Mouse (Mus musculus): ENCODE data around the gene Wnt6. TPM values are rescaled to one million over a fixed set of nuclear protein-coding genes. Genes with fewer than 3 reads are reported as not detected.

Wnt6 gene
- polyA plus RNA-seq, 1 experiment from 2014 or later: 0.13 TPM

DNA sequence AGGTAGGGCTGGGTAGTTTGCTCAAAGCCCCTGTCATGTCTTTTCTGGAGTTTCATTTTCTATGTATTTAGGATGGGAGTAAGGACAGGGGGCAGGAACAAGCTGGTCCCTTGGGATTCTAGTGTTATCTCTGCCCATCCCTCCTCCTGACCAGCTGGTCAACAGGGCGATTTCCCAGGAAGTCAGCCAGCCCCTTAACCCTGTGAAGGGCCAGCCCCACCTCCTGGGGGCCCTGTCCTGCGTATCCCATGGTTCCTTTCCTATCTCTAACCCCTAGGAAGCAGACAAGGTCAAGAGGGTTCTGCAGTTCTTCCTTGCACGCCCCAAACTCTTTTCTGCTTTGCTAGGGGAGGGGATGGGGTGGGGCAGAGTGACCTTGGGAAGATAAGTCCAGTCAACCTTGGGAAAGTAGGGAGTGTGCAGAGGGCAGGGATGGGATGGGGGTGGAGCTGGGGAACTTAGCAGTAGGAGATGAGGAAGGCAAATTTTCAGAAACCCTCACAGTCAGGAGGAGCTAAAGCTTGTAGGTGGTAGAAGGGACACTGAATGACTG, 7.3 kb downstream of the Wnt6 start:
- WGBS (ENCODE audit: insufficient replicate concordance): 15% methylated on average over 3 of the region's 3 CpGs
- no peak for ATAC-seq

DNA sequence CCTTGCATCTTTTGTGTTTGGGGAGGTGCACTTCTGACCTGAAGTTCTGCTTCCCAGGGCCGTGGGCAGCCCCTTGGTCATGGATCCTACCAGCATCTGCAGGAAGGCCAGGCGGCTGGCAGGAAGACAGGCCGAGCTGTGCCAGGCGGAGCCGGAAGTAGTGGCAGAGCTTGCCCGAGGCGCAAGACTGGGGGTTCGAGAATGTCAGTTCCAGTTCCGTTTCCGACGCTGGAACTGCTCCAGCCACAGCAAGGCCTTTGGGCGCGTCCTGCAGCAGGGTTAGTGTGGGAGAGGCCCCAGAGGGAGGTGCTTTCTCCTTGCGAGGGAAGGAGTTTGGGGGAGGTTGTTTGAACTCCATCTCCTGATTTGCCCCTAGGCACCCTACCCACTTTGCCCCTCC, 10.4 kb downstream of the Wnt6 start:
- ATAC-seq: no peak
- Histone ChIP-seq H3K9me3 (replicated peaks) (no peaks in the 10 kb centered on the region), H3K36me3 (no peaks in the 10 kb centered on the region), H3K4me3 (no peak overlapping the region), H3K4me2 (no peak overlapping the region), H3K4me1 (peaks cover 8% of the 10 kb centered on the region; the same call in 1 of the 2 replicates), H3K9ac (no peak overlapping the region), H3K27ac (no peak overlapping the region), H3K27me3 (replicated peaks) (peaks cover 94% of the 10 kb centered on the region)
- 10% methylated on average over 14 of the region's 14 CpGs for WGBS (ENCODE audit: insufficient replicate concordance)

More for the DNA sequence above, 7.3 kb downstream of the Wnt6 start:
- Histone ChIP-seq H3K4me1 (peaks cover 3% of the 10 kb centered on the region; the same call in 1 of the 2 replicates), H3K9ac (no peak overlapping the region), H3K27ac (no peak overlapping the region), H3K4me2 (no peak overlapping the region), H3K27me3 (replicated peaks) (peaks cover 96% of the 10 kb centered on the region), H3K9me3 (replicated peaks) (no peaks in the 10 kb centered on the region), H3K36me3 (no peaks in the 10 kb centered on the region), H3K4me3 (no peak overlapping the region)

DNA sequence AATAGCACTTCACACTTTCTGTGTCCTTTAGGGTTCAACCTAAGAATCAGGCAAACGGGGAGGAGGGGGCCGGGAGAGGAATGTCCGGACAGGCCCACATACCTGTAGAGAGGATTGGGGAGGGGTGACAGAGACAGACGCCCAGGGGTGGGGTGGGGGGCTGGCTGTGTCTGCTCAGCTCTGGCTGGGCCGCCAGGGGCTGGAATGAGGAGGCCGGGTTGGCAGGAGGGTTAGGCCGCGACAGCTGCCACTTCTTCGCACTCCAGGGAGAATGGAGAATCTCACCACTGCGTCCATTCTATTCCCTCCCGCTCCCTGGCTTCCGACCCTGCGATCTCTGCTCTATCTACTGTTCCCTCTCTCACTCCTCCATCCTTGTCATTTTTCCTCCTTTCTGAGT, 11.9 kb downstream of the Wnt6 start:
- Histone ChIP-seq H3K4me2 (peak overlapping the region; percentile 67; the same call in 1 of the 2 replicates), H3K4me3 (peak overlapping the region; percentile 43), H3K27me3 (replicated peaks) (peaks cover 94% of the 10 kb centered on the region), H3K4me1 (peaks cover 8% of the 10 kb centered on the region; the same call in 1 of the 2 replicates), H3K36me3 (no peaks in the 10 kb centered on the region), H3K27ac (no peak overlapping the region), H3K9me3 (replicated peaks) (no peaks in the 10 kb centered on the region), H3K9ac (no peak overlapping the region)
- WGBS (ENCODE audit: insufficient replicate concordance): 5% methylated on average over 13 of the region's 13 CpGs
- ATAC-seq: no peak

DNA sequence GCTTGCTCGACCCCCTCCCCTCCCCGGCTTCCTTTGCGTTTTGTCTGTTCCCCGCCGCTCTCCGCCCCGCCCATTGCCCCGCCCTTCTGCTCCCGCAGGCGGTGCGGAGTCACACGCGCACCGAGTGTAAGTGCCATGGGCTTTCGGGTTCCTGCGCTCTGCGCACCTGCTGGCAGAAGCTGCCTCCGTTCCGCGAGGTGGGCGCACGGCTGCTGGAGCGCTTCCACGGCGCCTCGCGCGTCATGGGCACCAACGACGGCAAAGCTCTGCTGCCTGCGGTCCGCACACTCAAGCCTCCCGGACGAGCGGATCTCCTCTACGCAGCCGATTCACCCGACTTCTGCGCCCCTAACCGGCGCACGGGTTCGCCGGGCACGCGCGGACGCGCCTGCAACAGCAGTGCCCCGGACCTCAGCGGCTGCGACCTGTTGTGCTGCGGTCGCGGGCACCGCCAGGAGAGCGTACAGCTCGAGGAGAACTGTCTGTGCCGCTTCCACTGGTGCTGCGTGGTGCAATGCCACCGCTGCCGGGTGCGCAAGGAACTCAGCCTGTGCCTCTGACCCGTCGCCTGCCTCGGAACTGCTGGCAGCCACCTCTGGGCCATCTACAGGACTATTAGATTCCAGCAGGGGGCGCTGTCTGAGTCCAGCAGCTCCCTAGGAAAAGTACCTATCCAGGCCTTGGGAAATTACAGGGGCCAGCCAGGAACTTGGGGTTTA, 12.5 kb downstream of the Wnt6 start:
- Histone ChIP-seq H3K9me3 (replicated peaks) (no peaks in the 10 kb centered on the region), H3K9ac (no peak overlapping the region), H3K27me3 (replicated peaks) (peaks cover 94% of the 10 kb centered on the region), H3K4me3 (peak overlapping the region; percentile 43), H3K4me2 (peak overlapping the region; percentile 67), H3K36me3 (no peaks in the 10 kb centered on the region), H3K27ac (no peak overlapping the region), H3K4me1 (peaks cover 8% of the 10 kb centered on the region; the same call in 1 of the 2 replicates)
- 1% methylated on average over 67 of the region's 67 CpGs for WGBS (ENCODE audit: insufficient replicate concordance)
- no peak for ATAC-seq

DNA sequence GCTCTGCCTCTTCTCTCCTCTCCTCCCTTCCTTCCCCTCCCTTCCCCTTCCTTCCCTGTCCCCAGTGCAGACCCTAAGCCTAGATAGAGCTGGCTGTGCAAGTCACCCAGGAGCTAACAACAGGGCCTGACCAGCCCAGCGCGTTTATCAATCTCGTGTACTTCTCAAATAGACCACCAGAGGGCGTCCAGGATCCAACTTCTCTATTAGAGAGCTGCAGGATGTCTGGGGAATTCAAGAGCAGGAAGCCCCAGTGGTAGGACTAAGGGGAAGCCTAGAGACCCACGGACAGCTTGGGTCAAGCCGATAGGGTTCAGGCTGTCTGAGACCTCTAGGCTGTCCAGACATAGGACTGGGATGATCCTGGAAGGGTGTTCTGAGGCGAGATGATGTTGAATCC, 16.2 kb downstream of the Wnt6 start:
- Histone ChIP-seq H3K9me3 (replicated peaks) (no peaks in the 10 kb centered on the region), H3K4me2 (no peak overlapping the region), H3K27ac (no peak overlapping the region), H3K9ac (no peak overlapping the region), H3K27me3 (replicated peaks) (peaks cover 98% of the 10 kb centered on the region), H3K4me3 (no peak overlapping the region), H3K4me1 (peaks cover 14% of the 10 kb centered on the region; the same call in 1 of the 2 replicates), H3K36me3 (no peaks in the 10 kb centered on the region)
- WGBS (ENCODE audit: insufficient replicate concordance): 6% methylated on average over 7 of the region's 7 CpGs
- no peak for ATAC-seq

DNA sequence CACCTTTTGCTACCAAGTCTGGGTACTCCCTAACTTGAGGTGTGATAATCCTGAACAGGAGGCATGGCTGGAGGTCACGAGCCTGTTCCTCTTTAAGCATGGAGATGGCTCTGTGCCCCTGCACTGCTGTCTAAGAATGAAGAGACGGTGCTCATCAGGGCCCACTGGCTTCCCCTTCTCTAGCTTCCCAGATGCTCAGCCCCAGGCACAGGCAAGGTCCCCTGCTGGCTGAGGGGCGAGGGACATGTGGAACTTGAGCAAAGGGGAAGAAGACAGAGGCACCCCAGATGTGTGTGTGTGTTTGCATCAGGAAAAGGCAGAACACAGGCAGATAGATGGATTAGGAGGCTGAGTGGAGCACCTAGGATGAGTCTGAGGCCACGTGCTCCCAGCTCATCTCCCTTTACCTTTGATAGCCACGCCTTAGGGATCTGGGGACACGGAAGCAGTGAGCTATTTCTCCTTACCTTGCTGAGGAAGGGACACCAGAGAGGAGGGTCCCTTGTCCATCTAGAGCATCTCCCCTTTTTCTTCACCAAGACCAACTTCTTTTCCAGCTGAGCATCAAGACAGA, 17.0 kb downstream of the Wnt6 start:
- no peak overlapping the region for H3K4me2 ChIP-seq
- H3K27ac ChIP-seq: no peak overlapping the region
- H3K9ac ChIP-seq: no peak overlapping the region
- peaks cover 98% of the 10 kb centered on the region for H3K27me3 ChIP-seq (replicated peaks)
- peaks cover 14% of the 10 kb centered on the region; the same call in 1 of the 2 replicates for H3K4me1 ChIP-seq
- no peaks in the 10 kb centered on the region for H3K36me3 ChIP-seq
- H3K9me3 ChIP-seq (replicated peaks): no peaks in the 10 kb centered on the region
- ATAC-seq: no peak
- 11% methylated on average over 6 of the region's 6 CpGs for WGBS (ENCODE audit: insufficient replicate concordance)
- H3K4me3 ChIP-seq: no peak overlapping the region

DNA sequence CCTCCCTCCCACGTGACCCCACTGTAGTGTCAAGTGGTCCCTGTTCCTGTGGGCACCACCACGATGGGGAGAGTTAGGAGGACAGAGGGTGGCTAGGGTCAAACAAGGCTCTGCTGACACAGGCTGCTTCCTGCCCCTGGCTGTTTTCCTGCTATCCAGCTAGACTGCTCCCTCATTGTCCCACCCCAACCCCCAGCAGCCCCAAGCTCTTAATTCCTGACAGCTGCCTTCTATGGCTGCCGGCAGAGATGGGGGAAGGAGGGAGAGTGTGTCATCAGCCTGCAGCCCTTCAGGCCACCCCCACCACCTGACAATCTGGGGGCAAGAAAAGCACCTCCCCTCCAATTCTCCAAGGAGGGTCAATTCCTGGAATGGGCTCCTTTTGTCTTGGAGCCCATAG, 18.4 kb downstream of the Wnt6 start:
- Histone ChIP-seq H3K9ac (no peak overlapping the region), H3K4me3 (no peak overlapping the region), H3K27me3 (replicated peaks) (peaks cover 98% of the 10 kb centered on the region), H3K4me1 (0 out of 2 replicates have a peak, but pooled peaks cover 11% of the 10 kb centered on the region), H3K9me3 (replicated peaks) (no peaks in the 10 kb centered on the region), H3K4me2 (no peak overlapping the region), H3K36me3 (no peaks in the 10 kb centered on the region), H3K27ac (no peak overlapping the region)
- ATAC-seq: no peak
- WGBS (ENCODE audit: insufficient replicate concordance): 2% methylated on average over 3 of the region's 3 CpGs

DNA sequence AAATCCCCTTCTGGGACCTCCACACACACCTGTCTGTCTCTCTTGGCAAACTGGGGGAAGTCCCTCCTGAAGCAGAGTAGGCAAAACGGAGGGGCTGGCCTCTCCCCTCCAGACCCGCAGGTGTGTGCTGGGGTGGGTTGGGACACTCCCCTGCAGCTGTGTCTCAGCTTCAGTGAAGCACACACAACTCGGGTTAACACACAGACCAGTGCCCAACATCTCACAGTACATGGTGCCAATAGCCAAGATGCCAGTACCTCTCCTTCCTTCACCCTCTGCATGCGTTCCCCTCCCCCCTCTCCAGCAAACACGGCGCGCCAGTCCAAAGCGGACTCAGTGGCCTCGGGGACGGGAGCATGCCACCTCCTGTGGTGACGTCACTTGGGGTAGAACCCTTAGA, 19.6 kb downstream of the Wnt6 start, which contains the start of gene Wnt10a:
Wnt10a (plus strand) TSS at position 268 of the 400 bp plus-strand sequence.
- Histone ChIP-seq H3K9me3 (replicated peaks) (no peaks in the 10 kb centered on the region), H3K9ac (no peak within 1 kb of the TSS), H3K4me2 (peak within 1 kb of the TSS; percentile 11; the same call in 1 of the 2 replicates), H3K27me3 (replicated peaks) (peaks cover 100% of the 10 kb centered on the region), H3K4me3 (peak within 1 kb of the TSS; percentile 13; the same call in 1 of the 2 replicates), H3K27ac (no peak within 1 kb of the TSS), H3K36me3 (no peaks in the 10 kb centered on the region), H3K4me1 (0 out of 2 replicates have a peak, but pooled peaks cover 11% of the 10 kb centered on the region)
- no peak for ATAC-seq
- 7% methylated on average over 11 of the region's 11 CpGs for WGBS (ENCODE audit: insufficient replicate concordance)

DNA sequence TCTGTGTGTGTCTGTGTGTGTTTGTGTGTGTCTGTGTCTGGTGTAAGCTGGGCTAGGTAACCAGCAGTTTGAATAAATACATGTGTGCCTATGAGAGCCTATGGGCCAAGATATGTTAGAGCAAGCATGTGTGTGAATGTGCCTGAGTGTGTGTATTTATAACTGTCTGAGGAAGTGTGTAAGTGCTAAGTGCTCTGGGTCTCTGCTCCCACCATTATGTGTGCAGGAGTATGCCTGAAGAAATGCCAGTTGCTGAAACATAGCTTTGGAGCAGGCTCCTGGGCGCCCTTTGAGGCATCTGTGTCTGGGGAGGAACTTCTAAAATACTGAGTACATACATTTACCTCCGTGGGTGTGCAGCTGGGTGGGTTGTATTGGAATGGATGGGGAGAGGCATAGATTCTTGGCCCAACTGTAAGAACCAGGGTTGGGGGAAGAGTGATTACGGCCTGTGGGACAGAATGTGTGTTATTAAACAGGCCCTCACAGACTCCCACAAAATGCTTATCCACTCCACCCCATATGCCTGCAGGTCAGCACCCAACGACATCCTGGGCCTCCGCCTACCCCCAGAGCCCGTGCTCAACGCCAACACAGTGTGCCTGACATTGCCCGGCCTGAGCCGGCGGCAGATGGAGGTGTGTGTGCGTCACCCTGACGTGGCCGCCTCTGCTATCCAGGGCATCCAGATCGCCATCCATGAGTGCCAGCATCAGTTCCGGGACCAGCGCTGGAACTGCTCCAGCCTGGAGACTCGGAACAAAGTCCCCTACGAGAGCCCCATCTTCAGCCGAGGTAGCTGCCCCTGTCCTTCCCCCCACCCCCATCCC, 21.4 kb downstream of the Wnt6 start:
- no peak overlapping the region for H3K27ac ChIP-seq
- no peak for ATAC-seq
- H3K4me3 ChIP-seq: no peak overlapping the region
- H3K4me1 ChIP-seq: 0 out of 2 replicates have a peak, but pooled peaks cover 11% of the 10 kb centered on the region
- H3K36me3 ChIP-seq: no peaks in the 10 kb centered on the region
- H3K27me3 ChIP-seq (replicated peaks): peaks cover 100% of the 10 kb centered on the region
- WGBS (ENCODE audit: insufficient replicate concordance): 11% methylated on average over 19 of the region's 19 CpGs
- H3K9ac ChIP-seq: no peak overlapping the region
- H3K9me3 ChIP-seq (replicated peaks): no peaks in the 10 kb centered on the region
- H3K4me2 ChIP-seq: no peak overlapping the region

DNA sequence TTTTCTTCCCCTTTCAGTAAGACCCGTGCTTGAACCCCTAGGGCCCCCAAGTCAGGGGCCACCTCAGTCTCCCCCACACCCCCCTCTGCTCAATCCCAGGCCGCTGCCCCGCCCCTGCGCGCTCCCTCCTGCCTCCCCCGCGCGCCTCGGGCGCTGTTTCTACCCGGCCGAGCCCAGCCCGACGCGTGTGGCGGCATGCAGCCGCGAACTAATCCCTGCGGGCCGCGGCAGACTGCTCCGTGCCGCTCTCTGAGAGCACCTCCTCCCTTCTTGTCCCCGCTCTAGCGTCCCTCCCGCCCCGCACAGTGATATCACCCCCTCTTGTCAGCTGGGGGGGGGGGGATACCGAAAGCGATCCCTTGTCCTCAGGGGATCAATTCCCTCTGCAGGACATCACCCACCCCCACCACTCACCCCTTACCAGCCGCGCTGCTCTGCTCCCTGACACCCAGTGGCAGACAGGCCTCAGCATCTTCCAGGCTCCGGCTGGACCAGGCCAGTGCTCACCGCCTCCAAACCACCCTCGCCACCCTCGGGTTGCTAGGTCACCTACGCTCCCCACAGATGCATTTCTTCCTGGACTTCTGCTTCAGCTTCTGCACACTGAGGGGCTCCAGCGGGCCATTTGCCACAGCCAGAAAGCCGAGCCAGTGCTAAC, 22.9 kb downstream of the Wnt6 start:
- H3K9ac ChIP-seq: no peak overlapping the region
- H3K36me3 ChIP-seq: no peaks in the 10 kb centered on the region
- no peaks in the 10 kb centered on the region for H3K9me3 ChIP-seq (replicated peaks)
- H3K4me2 ChIP-seq: peak overlapping the region; percentile 13; the same call in 1 of the 2 replicates
- 0 out of 2 replicates have a peak, but pooled peaks cover 11% of the 10 kb centered on the region for H3K4me1 ChIP-seq
- H3K4me3 ChIP-seq: peak overlapping the region; percentile 11; the same call in 1 of the 2 replicates
- H3K27ac ChIP-seq: no peak overlapping the region
- WGBS (ENCODE audit: insufficient replicate concordance): 4% methylated on average over 35 of the region's 38 CpGs
- no peak for ATAC-seq
- H3K27me3 ChIP-seq (replicated peaks): peaks cover 100% of the 10 kb centered on the region

DNA sequence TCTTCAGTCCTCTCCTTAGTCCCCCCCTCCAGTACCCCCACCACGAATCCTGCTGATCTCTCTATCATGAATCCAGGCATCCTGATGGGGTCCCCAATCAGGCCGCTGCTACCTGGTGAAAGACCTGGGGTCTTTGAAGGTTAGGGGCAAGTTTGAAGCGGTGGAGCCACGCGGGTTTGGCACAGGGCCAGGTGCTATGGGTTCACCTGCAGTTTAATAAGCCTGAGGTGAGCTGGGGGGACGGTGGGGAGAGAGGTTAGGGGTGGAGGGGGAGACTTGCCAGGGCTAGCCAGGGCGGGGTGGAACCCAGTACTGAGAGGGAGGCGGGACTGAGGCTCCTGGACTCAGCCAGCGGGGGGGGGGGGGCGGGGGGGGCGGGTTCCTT, 23.4 kb downstream of the Wnt6 start:
- Histone ChIP-seq H3K4me2 (peak overlapping the region; percentile 13; the same call in 1 of the 2 replicates), H3K9ac (no peak overlapping the region), H3K9me3 (replicated peaks) (no peaks in the 10 kb centered on the region), H3K4me3 (no peak overlapping the region), H3K36me3 (no peaks in the 10 kb centered on the region), H3K27ac (no peak overlapping the region), H3K4me1 (0 out of 2 replicates have a peak, but pooled peaks cover 11% of the 10 kb centered on the region), H3K27me3 (replicated peaks) (peaks cover 100% of the 10 kb centered on the region)
- no peak for ATAC-seq
- 4% methylated on average over 6 of the region's 11 CpGs for WGBS (ENCODE audit: insufficient replicate concordance)

Data from liver, embryonic 12.5 days (tissue).